In genomic region chr8:125460602-125461001, GRCm38 (mm10) we compare ENCODE assay signal across 12 mouse cellular contexts.
DNase-seq lines count a peak whose midpoint lies in the region; ATAC-seq and TF ChIP-seq lines count a peak whose summit lies in the region.
"Had no signal": no experiment of that assay in that cellular context is flagged by ENCODE, and none has a peak within 500 bp of the region (broad histone marks: within the 10 kb centered on the region; RNA-seq: fewer than 3 reads in every experiment).

No protein-coding gene starts in this region.

- H3K4me2 ChIP-seq in forebrain, embryonic 13.5 days, result no peak overlapping the region
- no peak overlapping the region for H3K4me2 ChIP-seq in hindbrain, postnatal 0 days (ENCODE audit: low read depth, low read length)
- H3K4me2 ChIP-seq: embryonic facial prominence, embryonic 13.5 days had no signal

- no peak for TF ChIP-seq POLR2A in bone marrow, adult 2 months (IDR thresholded peaks at IDR 0.05; ENCODE audit: borderline replicate concordance, control insufficient read depth, low read depth, low read length)

- peaks cover 14% of the 10 kb centered on the region for H3K36me3 ChIP-seq in forebrain, embryonic 10.5 days (replicated peaks)
- H3K36me3 ChIP-seq in forebrain, embryonic 13.5 days (ENCODE audit: poor library complexity, severe bottlenecking), result peaks cover 31% of the 10 kb centered on the region
- peaks cover 36% of the 10 kb centered on the region for H3K36me3 ChIP-seq in hindbrain, embryonic 10.5 days
- peaks cover 3% of the 10 kb centered on the region; the same call in 1 of the 2 replicates for H3K36me3 ChIP-seq in hindbrain, postnatal 0 days (ENCODE audit: insufficient read depth, low read length)

- TF ChIP-seq CTCF in hindbrain, postnatal 0 days (IDR thresholded peaks at IDR 0.05; ENCODE audit: low read depth), result no peak
- no peak for TF ChIP-seq CTCF in bone marrow, adult 2 months (IDR thresholded peaks at IDR 0.05; ENCODE audit: control insufficient read depth, insufficient read depth, low read length)

- peak overlapping the region; percentile 30; the same call in 1 of the 2 replicates for H3K27ac ChIP-seq in forebrain, embryonic 10.5 days
- no peak overlapping the region for H3K27ac ChIP-seq in forebrain, embryonic 13.5 days
- 0 out of 2 replicates have a peak overlapping the region, but pooled peaks have one; percentile 63 for H3K27ac ChIP-seq in hindbrain, embryonic 10.5 days
- no peak overlapping the region for H3K27ac ChIP-seq in hindbrain, postnatal 0 days
- peak overlapping the region; percentile 6; the same call in 1 of the 2 replicates for H3K27ac ChIP-seq in bone marrow, adult 2 months (ENCODE audit: control insufficient read depth, insufficient read depth, low read depth, low read length, poor library complexity)
- H3K27ac ChIP-seq: embryonic facial prominence, embryonic 13.5 days had no signal

- H3K27me3 ChIP-seq in forebrain, embryonic 10.5 days (ENCODE audit: poor library complexity, severe bottlenecking), result peaks cover 11% of the 10 kb centered on the region
- no peaks in the 10 kb centered on the region for H3K27me3 ChIP-seq in forebrain, embryonic 13.5 days
- peaks cover 6% of the 10 kb centered on the region; the same call in 1 of the 2 replicates for H3K27me3 ChIP-seq in hindbrain, embryonic 10.5 days (ENCODE audit: insufficient read depth, poor library complexity, severe bottlenecking)
- no peaks in the 10 kb centered on the region for H3K27me3 ChIP-seq in hindbrain, postnatal 0 days (ENCODE audit: insufficient read depth, low read length)

- H3K4me3 ChIP-seq in forebrain, embryonic 10.5 days, result no peak overlapping the region
- H3K4me3 ChIP-seq in forebrain, embryonic 13.5 days, result no peak overlapping the region
- no peak overlapping the region for H3K4me3 ChIP-seq in hindbrain, embryonic 10.5 days
- H3K4me3 ChIP-seq in hindbrain, postnatal 0 days (ENCODE audit: low read length), result no peak overlapping the region
- no peak overlapping the region for H3K4me3 ChIP-seq in bone marrow, adult 2 months (replicated peaks; ENCODE audit: control insufficient read depth, low read depth, low read length)
- H3K4me3 ChIP-seq: embryonic facial prominence, embryonic 13.5 days had no signal

- no peaks in the 10 kb centered on the region for H3K9me3 ChIP-seq in forebrain, embryonic 10.5 days
- no peaks in the 10 kb centered on the region for H3K9me3 ChIP-seq in forebrain, embryonic 13.5 days (replicated peaks)
- H3K9me3 ChIP-seq in hindbrain, embryonic 10.5 days, result no peaks in the 10 kb centered on the region
- H3K9me3 ChIP-seq in hindbrain, postnatal 0 days (ENCODE audit: low read length), result no peaks in the 10 kb centered on the region
- H3K9me3 ChIP-seq: embryonic facial prominence, embryonic 13.5 days had no signal

- WGBS in forebrain, embryonic 10.5 days, result 25% methylated on average over 6 of the region's 6 CpGs
- WGBS in forebrain, embryonic 13.5 days, result 22% methylated on average over 6 of the region's 6 CpGs
- 31% methylated on average over 6 of the region's 6 CpGs for WGBS in hindbrain, embryonic 10.5 days
- WGBS in hindbrain, postnatal 0 days, result 33% methylated on average over 6 of the region's 6 CpGs
- WGBS in bone marrow, adult 2 months, result 78% methylated on average over 6 of the region's 6 CpGs

- no peak overlapping the region for H3K9ac ChIP-seq in forebrain, embryonic 13.5 days
- H3K9ac ChIP-seq in hindbrain, postnatal 0 days (replicated peaks; ENCODE audit: low read length), result no peak overlapping the region
- H3K9ac ChIP-seq: embryonic facial prominence, embryonic 13.5 days had no signal

- no peak for DNase-seq in forebrain, embryonic 10.5 days (ENCODE audit: extremely low spot score, low spot score)
- DNase-seq in hindbrain, embryonic 10.5 days (ENCODE audit: low spot score), result no peak
- no peak for DNase-seq in hindbrain, postnatal 0 days (ENCODE audit: low spot score)
- peak; percentile 95 for DNase-seq in ES-CJ7 (ENCODE audit: low read depth, low spot score)
- no peak for DNase-seq in kidney, adult 9 months
- DNase-seq: cerebellum, postnatal 14 days; left cerebral cortex, postnatal 4 days; thymus, adult 18-20 months had no signal

- no peak for ATAC-seq in forebrain, embryonic 13.5 days
- no peak for ATAC-seq in hindbrain, postnatal 0 days
- ATAC-seq in erythroblast, adult 5-6 weeks (replicated peaks; ENCODE audit: low FRiP score, poor library complexity, severe bottlenecking), result no peak

- H3K4me1 ChIP-seq in forebrain, embryonic 10.5 days, result peaks cover 54% of the 10 kb centered on the region
- H3K4me1 ChIP-seq in forebrain, embryonic 13.5 days, result peaks cover 44% of the 10 kb centered on the region
- peaks cover 46% of the 10 kb centered on the region for H3K4me1 ChIP-seq in hindbrain, embryonic 10.5 days (replicated peaks)
- H3K4me1 ChIP-seq in hindbrain, postnatal 0 days (ENCODE audit: insufficient read depth, low read length), result peaks cover 6% of the 10 kb centered on the region
- H3K4me1 ChIP-seq in bone marrow, adult 2 months (ENCODE audit: control insufficient read depth, insufficient read depth, low read length), result peaks cover 2% of the 10 kb centered on the region; the same call in 1 of the 2 replicates

Comparison
In these comparisons a context has a peak if more than half of its experiments do, and no peak if none do; other contexts are left out.
1. H3K27ac ChIP-seq: peak in forebrain, embryonic 10.5 days (single experiment), hindbrain, embryonic 10.5 days (single experiment) and bone marrow, adult 2 months (single experiment); none in forebrain, embryonic 13.5 days (single experiment) and hindbrain, postnatal 0 days (single experiment).